Mouse (Mus musculus) urinary bladder, postnatal 0 days (tissue): ENCODE data around the gene Adam4. TPM values are rescaled to one million over a fixed set of nuclear protein-coding genes. Genes with fewer than 3 reads are reported as not detected.

ENCODE experiments used
- polyA plus RNA-seq: library from polyadenylated mRNA; unstranded; fragments of >200 nt; fragmentation: Nextera tagmentation; extraction: Ambion mirVana; gene quantifications from 2 replicates; pipeline ENCODE4 v1.2.1, GENCODE M21; 2015

Gene Adam4
- 0.14 and 0.27 TPM in 2 replicates for polyA plus RNA-seq

GRCm38 (mm10) chr12:81421846-81422245, at the start of gene Adam4:
Gene Adam4 (minus strand): TSS chr12:81421946.

GRCm38 (mm10) chr12:81379364-81379763, 42.4 kb downstream of the Adam4 start, which contains the start of gene Gm4787:
Gene Gm4787 (minus strand): TSS chr12:81379464.

Other genes starting within 250 kb of the Adam4 start
- 0.13 and 0.14 TPM in 2 replicates for gene Slc8a3, start 88.8 kb downstream of the Adam4 start, polyA plus RNA-seq
- 0.14 and 0.16 TPM in 2 replicates for gene Gm4787, start 42.5 kb downstream of the Adam4 start, polyA plus RNA-seq
- 133 and 141 TPM in 2 replicates for gene Cox16, start 63.2 kb upstream of the Adam4 start, polyA plus RNA-seq
- 14.7 and 21.3 TPM in 2 replicates for gene Gm20498, start 111.0 kb upstream of the Adam4 start, polyA plus RNA-seq
- gene Synj2bp, start 111.0 kb upstream of the Adam4 start, polyA plus RNA-seq, result 25.7 and 29.2 TPM in 2 replicates
- 0.05 and 0.07 TPM in 2 replicates for gene Adam21, start 146.5 kb upstream of the Adam4 start, polyA plus RNA-seq
- gene Med6, start 173.1 kb upstream of the Adam4 start, polyA plus RNA-seq, result 35.2 and 39.1 TPM in 2 replicates
- gene Ttc9, start 209.3 kb upstream of the Adam4 start, polyA plus RNA-seq, result 6.1 and 6.8 TPM in 2 replicates